Mouse (Mus musculus) ES-E14 (cell line): Measurements from ENCODE around the gene Pax6.

ENCODE experiments used
- HCFC1 ChIP-seq: IDR thresholded peaks from 2 replicates; pipeline ENCODE4 v1.6.1; 2012; ENCODE audit warnings: low read length, inconsistent platforms, borderline replicate concordance; ENCODE audit not compliant: insufficient read depth
- MAFK ChIP-seq: IDR thresholded peaks from 2 replicates; pipeline ENCODE4 v1.6.1; 2014; ENCODE audit warnings: mild to moderate bottlenecking, low read depth, low read length, inconsistent platforms; ENCODE audit not compliant: insufficient read depth

- TF ChIP-seq HCFC1 (no peak), MAFK (no peak)
Measured at GRCm38 (mm10) chr2:105675730-105676079, 7.0 kb downstream of the Pax6 start.
